Mouse (Mus musculus): ENCODE measurements at regions not wholly inside any gene's neighbourhood (a gene's known extent, or its start where the extent isn't known, plus 50 kb on each side); places are given as distances from the start of the nearest gene placed in this dataset.

GRCm38 (mm10) chr10:67742824-67743223, 169.6 kb downstream of the Zfp365 start:
- Histone ChIP-seq H3K36me3 (ENCODE audit: insufficient read depth, low read length) (no peaks in the 10 kb centered on the region), H3K27ac (peak overlapping the region; percentile 84), H3K27me3 (ENCODE audit: insufficient read depth, low read length) (no peaks in the 10 kb centered on the region), H3K9me3 (replicated peaks; ENCODE audit: low read length) (no peaks in the 10 kb centered on the region), H3K9ac (ENCODE audit: low read depth, low read length) (no peak overlapping the region), H3K4me2 (ENCODE audit: low read length) (no peak overlapping the region), H3K4me3 (replicated peaks; ENCODE audit: low read depth, low read length) (no peak overlapping the region), H3K4me1 (replicated peaks; ENCODE audit: insufficient read depth, low read length) (0 out of 2 replicates have a peak, but pooled peaks cover 11% of the 10 kb centered on the region)
- 59% methylated on average over 8 of the region's 8 CpGs for WGBS
- ATAC-seq (replicated peaks; ENCODE audit: low FRiP score, low read depth) (no peak), DNase-seq (ENCODE audit: low spot score) (no peak)
- no peak for TF ChIP-seq CTCF (IDR thresholded peaks at IDR 0.05; ENCODE audit: low read depth)

DNA sequence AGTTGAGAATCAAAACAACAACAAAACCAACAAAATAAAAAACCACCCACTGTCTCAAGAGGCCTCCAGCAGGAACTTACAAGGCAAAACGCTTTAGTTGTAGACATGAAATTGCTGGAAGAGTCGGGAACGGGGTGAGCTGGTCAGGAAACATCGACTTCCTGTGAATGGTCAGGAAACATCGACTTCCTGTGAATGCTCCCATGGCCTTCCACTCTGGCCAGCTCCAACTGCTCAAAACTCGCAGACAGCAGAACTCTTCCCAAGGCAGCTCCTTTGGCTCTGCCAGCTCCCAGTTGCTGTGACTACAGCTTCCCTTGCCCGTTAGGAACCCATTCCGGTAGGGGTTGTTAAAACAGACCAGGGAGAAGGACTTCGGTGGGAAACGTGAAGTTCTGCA, 170.2 kb downstream of the Zfp365 start:
- Histone ChIP-seq H3K9ac (ENCODE audit: low read depth, low read length) (no peak overlapping the region), H3K36me3 (ENCODE audit: insufficient read depth, low read length) (no peaks in the 10 kb centered on the region), H3K4me3 (replicated peaks; ENCODE audit: low read depth, low read length) (no peak overlapping the region), H3K27ac (peak overlapping the region; percentile 84), H3K9me3 (replicated peaks; ENCODE audit: low read length) (no peaks in the 10 kb centered on the region), H3K4me1 (replicated peaks; ENCODE audit: insufficient read depth, low read length) (0 out of 2 replicates have a peak, but pooled peaks cover 11% of the 10 kb centered on the region), H3K4me2 (ENCODE audit: low read length) (no peak overlapping the region), H3K27me3 (ENCODE audit: insufficient read depth, low read length) (no peaks in the 10 kb centered on the region)
- TF ChIP-seq CTCF (IDR thresholded peaks at IDR 0.05; ENCODE audit: low read depth) = no peak
- ATAC-seq (replicated peaks; ENCODE audit: low FRiP score, low read depth) (no peak), DNase-seq (ENCODE audit: low spot score) (peak; percentile 76)
- WGBS = 45% methylated on average over 10 of the region's 10 CpGs

DNA sequence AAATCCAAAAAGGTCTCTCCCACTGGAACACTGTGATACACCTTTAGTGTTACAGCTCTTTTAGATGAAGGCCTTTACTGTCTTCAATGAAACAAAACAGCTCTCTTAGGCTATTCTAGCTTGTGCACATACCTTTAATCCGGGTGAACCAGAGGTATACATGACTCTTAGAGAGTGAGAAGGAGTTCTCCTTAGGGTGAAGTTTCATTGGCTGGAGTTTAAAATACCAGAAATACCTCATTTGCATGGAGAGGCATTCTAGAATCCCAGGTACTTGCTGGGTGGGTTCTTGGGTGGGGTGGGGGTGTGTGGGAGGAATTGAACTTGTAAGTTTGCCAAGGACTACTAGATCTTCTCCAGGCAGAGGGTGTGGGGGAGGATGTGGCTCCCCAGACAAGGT, 173.3 kb downstream of the Zfp365 start:
- Histone ChIP-seq H3K4me1 (replicated peaks; ENCODE audit: insufficient read depth, low read length) (0 out of 2 replicates have a peak, but pooled peaks cover 11% of the 10 kb centered on the region), H3K4me3 (replicated peaks; ENCODE audit: low read depth, low read length) (no peak overlapping the region), H3K27ac (no peak overlapping the region), H3K4me2 (ENCODE audit: low read length) (no peak overlapping the region), H3K9ac (ENCODE audit: low read depth, low read length) (no peak overlapping the region), H3K27me3 (ENCODE audit: insufficient read depth, low read length) (no peaks in the 10 kb centered on the region), H3K9me3 (replicated peaks; ENCODE audit: low read length) (no peaks in the 10 kb centered on the region), H3K36me3 (ENCODE audit: insufficient read depth, low read length) (no peaks in the 10 kb centered on the region)
- TF ChIP-seq CTCF (IDR thresholded peaks at IDR 0.05; ENCODE audit: low read depth) = no peak
- DNase-seq (ENCODE audit: low spot score) = no peak
- WGBS = 22% methylated on average over 1 of the region's 1 CpGs
- ATAC-seq (replicated peaks; ENCODE audit: low FRiP score, low read depth) = no peak

GRCm38 (mm10) chr10:67736636-67737035, 175.8 kb downstream of the Zfp365 start:
- H3K9me3 ChIP-seq (replicated peaks; ENCODE audit: low read length) = no peaks in the 10 kb centered on the region
- ATAC-seq (replicated peaks; ENCODE audit: low FRiP score, low read depth) (no peak), DNase-seq (ENCODE audit: low spot score) (no peak)
- no peak overlapping the region for H3K4me2 ChIP-seq (ENCODE audit: low read length)
- WGBS = 81% methylated on average over 10 of the region's 10 CpGs
- no peak overlapping the region for H3K9ac ChIP-seq (ENCODE audit: low read depth, low read length)
- 0 out of 2 replicates have a peak, but pooled peaks cover 4% of the 10 kb centered on the region for H3K4me1 ChIP-seq (replicated peaks; ENCODE audit: insufficient read depth, low read length)
- no peak for TF ChIP-seq CTCF (IDR thresholded peaks at IDR 0.05; ENCODE audit: low read depth)
- H3K36me3 ChIP-seq (ENCODE audit: insufficient read depth, low read length) = no peaks in the 10 kb centered on the region
- H3K27me3 ChIP-seq (ENCODE audit: insufficient read depth, low read length) = no peaks in the 10 kb centered on the region
- no peak overlapping the region for H3K4me3 ChIP-seq (replicated peaks; ENCODE audit: low read depth, low read length)
- H3K27ac ChIP-seq = no peak overlapping the region

- no peaks in the 10 kb centered on the region for H3K36me3 ChIP-seq (ENCODE audit: insufficient read depth, low read length)
- no peaks in the 10 kb centered on the region for H3K9me3 ChIP-seq (replicated peaks; ENCODE audit: low read length)
- H3K27ac ChIP-seq = no peak overlapping the region
- ATAC-seq (replicated peaks; ENCODE audit: low FRiP score, low read depth) (no peak), DNase-seq (ENCODE audit: low spot score) (peak; percentile 23)
- H3K4me3 ChIP-seq (replicated peaks; ENCODE audit: low read depth, low read length) = no peak overlapping the region
- H3K27me3 ChIP-seq (ENCODE audit: insufficient read depth, low read length) = no peaks in the 10 kb centered on the region
- no peaks in the 10 kb centered on the region for H3K4me1 ChIP-seq (replicated peaks; ENCODE audit: insufficient read depth, low read length)
- H3K4me2 ChIP-seq (ENCODE audit: low read length) = no peak overlapping the region
- no peak for TF ChIP-seq CTCF (IDR thresholded peaks at IDR 0.05; ENCODE audit: low read depth)
- H3K9ac ChIP-seq (ENCODE audit: low read depth, low read length) = no peak overlapping the region
- WGBS = 46% methylated on average over 9 of the region's 9 CpGs
These were observed 180.9 kb downstream of the Zfp365 start for GRCm38 (mm10) chr10:67731577-67731976.

- H3K27me3 ChIP-seq (ENCODE audit: insufficient read depth, low read length) = no peaks in the 10 kb centered on the region
- peak; percentile 88 for TF ChIP-seq CTCF (IDR thresholded peaks at IDR 0.05; ENCODE audit: low read depth)
- H3K9me3 ChIP-seq (replicated peaks; ENCODE audit: low read length) = no peaks in the 10 kb centered on the region
- WGBS = 50% methylated on average over 6 of the region's 6 CpGs
- DNase-seq (ENCODE audit: low spot score) (peak; percentile 91), ATAC-seq (replicated peaks; ENCODE audit: low FRiP score, low read depth) (no peak)
- H3K27ac ChIP-seq = no peak overlapping the region
- H3K4me1 ChIP-seq (replicated peaks; ENCODE audit: insufficient read depth, low read length) = no peaks in the 10 kb centered on the region
- no peak overlapping the region for H3K4me2 ChIP-seq (ENCODE audit: low read length)
- H3K4me3 ChIP-seq (replicated peaks; ENCODE audit: low read depth, low read length) = no peak overlapping the region
- H3K9ac ChIP-seq (ENCODE audit: low read depth, low read length) = no peak overlapping the region
- no peaks in the 10 kb centered on the region for H3K36me3 ChIP-seq (ENCODE audit: insufficient read depth, low read length)
These were observed 180.5 kb upstream of the Ado start for GRCm38 (mm10) chr10:67729271-67729670.

GRCm38 (mm10) chr10:67727580-67727979, 178.8 kb upstream of the Ado start:
- no peaks in the 10 kb centered on the region for H3K27me3 ChIP-seq (ENCODE audit: insufficient read depth, low read length)
- H3K4me3 ChIP-seq (replicated peaks; ENCODE audit: low read depth, low read length) = no peak overlapping the region
- H3K4me1 ChIP-seq (replicated peaks; ENCODE audit: insufficient read depth, low read length) = no peaks in the 10 kb centered on the region
- H3K9ac ChIP-seq (ENCODE audit: low read depth, low read length) = no peak overlapping the region
- ATAC-seq (replicated peaks; ENCODE audit: low FRiP score, low read depth) = no peak
- TF ChIP-seq CTCF (IDR thresholded peaks at IDR 0.05; ENCODE audit: low read depth) = no peak
- no peak overlapping the region for H3K4me2 ChIP-seq (ENCODE audit: low read length)
- H3K9me3 ChIP-seq (replicated peaks; ENCODE audit: low read length) = no peaks in the 10 kb centered on the region
- WGBS = 92% methylated on average over 4 of the region's 4 CpGs
- DNase-seq (ENCODE audit: low spot score) = no peak
- H3K36me3 ChIP-seq (ENCODE audit: insufficient read depth, low read length) = no peaks in the 10 kb centered on the region
- H3K27ac ChIP-seq = no peak overlapping the region
